Mouse (Mus musculus) embryo, embryonic 10 days (tissue): ENCODE results near the gene Myog.
A peak's percentile ranks its signal among the peaks of the same experiment; 100 is the strongest.

Source experiments
- DNase-seq: peaks from one replicate; pipeline ENCODE4 v3.0.0-alpha.2; 2015; ENCODE audit warnings: low spot score

The Myog gene

DNA sequence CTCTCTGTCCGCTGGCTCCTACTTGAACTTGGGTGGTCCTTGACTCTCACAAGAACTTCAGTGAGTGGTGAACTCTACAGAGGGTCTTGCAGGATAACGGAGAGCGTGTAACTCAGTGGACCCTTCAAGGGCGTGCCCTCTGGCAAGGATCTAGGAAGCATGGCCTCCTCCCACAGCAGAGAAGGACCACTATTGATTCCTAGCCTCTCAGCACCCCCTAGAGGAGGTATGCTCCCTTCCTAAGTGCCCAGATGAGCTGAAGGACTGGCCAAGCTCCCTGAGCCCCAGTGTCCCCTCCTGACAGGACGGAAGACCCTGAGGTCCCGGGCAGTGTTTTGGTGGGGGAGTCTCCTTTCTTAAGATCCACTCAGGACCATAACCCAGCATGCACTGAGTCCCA lies 32.8 kb downstream of the Myog start:
- peak; percentile 27 for DNase-seq

DNA sequence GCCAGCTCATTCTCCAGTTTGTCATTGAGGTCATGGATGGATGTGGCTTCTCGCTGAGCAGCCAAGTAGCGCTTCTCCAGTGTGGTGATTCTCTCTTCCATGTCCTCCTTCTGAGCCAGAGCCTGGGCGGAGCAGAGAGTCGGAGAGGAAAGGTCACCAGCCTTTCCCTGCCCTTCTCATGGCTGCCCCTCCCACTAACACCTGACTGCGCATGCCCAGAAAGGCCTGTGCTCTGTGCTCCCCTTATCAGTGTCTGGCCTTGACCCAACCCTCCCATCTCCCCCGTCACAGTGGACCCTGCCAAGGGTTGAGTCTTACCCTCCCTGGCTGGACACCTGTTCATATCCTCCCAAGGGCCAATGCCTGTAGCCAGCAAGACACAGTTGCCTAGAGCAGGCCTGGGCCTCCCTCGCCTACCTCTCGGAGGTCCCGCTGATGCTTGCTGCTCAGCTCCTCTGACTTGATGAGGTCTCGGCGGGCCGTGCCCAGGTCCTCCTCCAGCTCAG lies 37.1 kb downstream of the Myog start:
- no peak for DNase-seq

DNA sequence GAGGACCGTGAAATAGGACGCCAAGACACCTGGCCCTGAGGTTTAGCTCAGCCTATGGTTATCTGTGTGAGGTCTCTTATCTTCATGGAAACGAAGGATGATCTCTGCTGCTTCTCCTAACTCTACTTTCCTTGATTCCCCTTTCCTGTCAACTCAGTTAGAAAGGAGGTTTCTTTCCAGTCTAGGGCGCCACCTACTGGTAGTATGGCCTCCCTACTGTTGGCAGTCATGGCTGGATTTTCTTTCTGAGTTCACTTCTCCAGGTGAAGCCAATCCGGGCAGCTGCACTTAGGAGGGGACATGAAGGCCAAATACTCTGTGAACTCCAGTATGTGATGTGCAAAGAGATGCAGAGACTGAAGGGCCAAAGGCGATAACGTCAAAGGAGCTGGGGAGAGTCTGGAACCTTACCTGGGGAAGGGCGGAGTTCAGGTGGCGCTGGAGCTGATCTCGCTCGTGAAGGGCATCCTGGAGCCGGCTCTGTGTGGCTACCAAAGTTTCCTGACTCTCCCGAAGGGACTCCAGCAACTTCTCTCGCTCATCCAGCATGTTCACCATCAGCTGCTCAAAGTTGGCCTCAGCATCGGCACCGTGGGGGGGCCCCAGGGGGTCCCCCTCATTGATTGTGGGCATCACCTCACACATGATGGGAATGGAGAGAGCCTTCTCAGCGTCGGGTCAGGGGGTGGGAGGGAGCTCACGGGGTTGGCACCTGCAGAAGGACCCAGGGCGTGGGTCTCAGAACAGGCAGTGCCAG lies 42.3 kb downstream of the Myog start:
- peak; percentile 87 for DNase-seq

DNA sequence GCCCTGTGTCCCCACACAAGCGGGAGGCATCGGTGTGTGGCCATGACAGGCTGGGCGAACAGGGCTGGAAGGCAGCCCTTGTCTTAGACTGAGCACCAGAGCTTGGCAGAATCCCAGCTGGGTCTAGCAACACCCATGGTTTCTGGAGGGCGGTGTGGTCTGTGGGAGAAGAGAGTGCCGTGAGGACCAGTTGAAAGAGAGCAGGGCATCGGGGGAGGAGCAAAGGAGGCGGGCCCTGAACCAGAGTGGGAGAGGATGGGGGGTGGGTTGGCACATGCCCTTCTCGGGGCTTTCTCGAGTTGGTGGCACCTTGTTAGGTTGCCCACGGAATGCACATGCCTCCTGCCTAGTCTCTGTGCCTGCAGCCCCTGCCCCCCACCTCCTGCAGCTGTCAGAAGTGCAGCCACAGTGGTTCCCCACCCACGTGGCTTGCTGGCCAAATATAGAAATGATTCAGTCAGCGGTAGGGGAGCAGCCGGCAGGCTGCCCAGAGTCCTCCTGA lies 43.0 kb downstream of the Myog start, which contains the start of gene Ppfia4:
TSS of gene Ppfia4 (minus strand) at position 159 of the 502 bp plus-strand sequence.
- no peak for DNase-seq

DNA sequence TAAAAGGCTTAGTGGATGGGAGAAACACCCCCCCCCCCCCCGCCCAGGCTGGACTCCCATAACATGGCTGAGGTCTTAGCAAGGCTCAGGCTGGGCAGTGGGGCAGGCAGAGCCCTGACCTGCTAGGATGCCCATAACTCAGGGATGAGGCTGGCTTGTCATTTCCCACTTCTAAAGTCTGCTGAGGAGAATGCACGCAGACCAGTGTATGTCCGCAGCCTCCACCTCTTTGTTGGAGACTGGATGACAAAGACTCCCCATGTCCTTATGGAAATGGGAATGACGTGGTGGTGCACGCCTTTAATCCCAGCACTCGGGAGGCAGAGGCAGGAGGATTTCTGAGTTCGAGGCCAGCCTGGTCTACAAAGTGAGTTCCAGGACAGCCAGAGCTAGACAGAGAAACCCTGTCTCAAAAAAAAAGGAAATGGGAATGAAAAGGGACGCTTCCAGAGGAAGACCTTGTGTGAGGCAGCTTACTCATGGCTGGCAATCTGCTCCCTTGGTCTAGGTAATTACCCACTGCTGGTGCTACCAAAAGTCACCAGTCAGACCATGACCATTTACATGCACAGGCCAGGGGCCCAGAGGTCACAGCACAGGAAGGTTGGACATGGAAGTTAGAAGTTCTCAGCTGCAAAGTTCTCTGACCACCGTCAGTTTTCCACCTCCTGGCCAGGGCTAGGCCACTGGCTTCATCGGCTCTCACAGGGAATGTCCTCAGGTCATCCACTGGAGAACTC lies 43.8 kb downstream of the Myog start:
- DNase-seq: no peak

DNA sequence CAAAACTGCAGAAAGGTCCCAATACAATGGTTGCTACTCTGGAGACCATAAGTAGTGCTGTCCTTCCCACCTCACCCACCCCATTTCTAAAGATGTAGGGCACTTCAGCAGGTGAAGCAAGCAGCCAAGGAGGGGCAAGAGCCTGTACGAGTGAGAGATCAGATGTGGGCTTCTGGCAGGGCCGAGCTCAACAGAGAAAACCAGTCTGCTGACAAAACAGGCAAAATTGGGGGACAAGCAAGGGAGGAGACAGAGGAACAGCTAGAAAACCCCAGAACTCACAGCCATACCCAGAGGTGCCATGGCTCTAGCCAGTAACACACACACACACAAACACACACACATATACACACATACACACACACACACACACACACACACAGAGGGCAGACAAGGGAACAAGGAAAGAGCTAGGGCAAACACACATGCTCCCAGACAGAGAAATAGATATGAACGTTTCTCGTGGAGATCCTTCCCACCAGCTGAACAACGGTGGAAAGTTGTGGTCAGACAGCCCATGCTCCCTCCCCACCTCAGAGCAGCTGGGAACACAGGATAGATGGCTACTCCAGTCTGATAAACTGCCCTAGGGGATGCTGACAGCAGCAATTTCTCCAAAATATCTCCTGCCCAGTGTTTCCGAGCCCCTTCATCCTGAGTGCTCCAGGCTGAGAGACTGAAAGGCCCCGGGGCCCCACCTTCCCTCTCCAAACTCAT lies 44.5 kb downstream of the Myog start:
- DNase-seq: no peak

DNA sequence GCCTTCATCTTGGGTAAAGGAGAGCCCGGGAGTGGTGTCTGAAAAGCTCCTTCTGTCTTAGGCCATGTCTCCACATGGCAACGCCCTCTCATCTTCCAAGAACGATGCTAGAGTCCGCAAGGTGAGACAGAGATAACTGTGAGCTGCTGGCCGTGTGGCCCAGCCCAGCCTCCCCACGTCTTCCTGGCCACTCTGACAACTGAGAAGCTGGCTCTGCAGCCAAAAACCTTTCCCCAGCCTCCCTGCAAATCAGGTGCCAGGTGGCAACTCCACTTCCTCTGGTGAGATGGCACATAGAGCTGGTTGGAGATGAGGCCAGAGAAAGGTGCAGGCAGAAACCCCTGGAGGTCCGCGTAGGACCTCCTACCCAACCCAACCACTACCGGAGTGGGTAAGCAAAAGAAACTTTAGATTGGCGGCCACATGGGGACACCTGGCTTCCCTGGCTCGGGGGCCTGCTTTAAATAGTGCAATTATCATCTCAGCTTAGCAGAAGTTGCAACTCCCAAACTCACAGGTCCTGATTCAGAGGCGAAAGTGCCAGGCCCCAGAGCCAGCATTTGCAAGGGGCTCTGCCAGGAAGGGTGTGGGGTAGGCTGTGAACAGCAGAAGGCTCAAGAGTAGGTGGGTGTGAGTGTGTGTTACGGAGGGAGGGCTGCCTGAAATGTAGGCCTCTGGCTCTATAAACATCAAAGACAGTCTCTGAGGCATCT lies 45.6 kb downstream of the Myog start:
- no peak for DNase-seq

DNA sequence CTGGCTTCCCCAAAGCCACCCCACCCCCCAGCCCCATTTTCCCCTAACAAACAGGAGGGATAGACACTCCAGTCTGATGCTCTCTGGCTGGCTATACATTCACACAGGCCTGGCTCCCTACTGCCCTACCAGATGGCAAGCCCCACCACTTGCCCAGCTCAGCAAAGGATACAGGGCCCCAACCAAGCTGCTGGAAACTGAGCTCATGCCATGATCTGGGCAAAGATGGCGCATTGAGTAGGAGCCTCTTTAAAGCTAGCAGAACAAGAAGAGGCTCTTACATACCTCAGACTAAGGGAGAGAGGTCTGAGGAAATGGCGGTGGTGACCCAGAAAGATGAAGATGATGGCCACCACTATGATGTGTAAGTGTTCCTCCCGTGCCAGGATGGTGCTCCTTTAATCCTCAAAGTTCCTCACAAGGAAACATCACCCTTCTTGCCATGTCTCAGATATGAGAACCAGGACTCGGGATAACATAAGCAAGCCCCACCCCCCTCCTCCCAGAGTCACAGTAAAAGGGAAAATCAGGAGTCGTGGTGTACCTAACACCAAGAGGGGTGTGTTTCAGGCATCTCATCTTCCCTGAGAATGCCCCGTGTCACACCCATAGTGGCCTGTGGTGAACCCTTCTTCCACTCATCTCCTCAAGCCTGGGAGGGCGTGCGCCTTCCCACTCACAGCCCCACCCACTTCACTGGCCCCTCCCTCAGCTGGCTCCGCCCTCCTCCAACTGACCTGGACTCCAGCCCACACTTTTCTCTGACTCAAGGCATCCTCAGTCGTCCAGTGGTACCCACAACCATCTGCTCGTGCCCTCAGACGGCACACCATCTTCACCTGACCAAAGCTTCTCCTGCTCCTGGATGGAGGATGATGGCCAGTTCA lies 46.4 kb downstream of the Myog start:
- no peak for DNase-seq

DNA sequence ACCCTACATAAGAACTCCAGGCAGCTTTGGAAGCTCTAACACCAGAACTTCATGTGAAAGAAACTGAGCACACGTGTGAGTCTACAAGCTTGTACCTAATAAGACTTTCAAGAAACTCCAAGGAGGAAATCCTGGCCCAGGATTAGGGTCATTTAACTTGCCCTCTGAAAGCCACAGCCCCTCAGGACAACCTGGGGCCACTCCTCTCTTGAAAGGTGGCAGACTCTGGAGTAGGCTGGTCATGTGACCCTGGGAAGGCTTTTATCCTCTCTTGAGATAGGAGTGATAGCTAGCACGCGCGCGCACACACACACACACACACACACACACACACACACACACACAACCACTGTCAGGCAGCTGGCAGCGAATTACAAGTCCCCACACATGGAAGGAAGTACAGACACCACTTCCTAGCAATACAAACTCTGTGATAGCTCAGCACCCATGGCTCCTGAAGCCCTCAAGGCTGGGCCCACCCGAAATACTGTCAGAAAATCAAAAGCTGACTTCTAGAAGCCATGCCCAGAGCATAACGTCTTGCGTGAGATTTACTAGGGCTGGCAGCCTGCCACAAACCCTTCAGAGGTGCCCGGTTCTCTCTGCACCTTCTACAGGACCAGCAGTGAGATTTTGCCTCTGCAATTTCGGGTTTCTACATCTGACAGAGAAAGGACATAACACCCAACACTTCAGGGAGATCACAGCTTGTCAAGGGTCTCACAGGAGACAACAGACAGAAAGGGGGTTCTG lies 47.3 kb downstream of the Myog start:
- no peak for DNase-seq

DNA sequence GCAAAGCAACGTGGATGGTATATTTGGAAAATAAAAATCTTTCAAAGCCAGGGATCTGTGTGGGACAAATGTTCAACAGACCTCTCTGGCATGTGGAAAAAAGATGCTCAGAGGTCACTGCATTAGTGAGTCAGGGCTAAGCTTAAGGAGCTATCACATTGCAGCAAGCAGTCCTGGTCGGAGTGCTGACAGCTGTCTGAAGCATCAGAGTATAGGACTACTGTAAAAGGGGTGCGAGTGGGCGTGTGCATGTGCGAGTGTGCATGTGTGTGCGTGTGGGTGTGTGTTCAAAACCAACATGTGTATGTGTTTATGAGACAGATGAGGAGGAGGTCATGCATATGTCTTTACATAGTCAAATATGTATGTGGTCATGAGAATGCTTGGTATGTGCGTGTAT lies 49.4 kb downstream of the Myog start:
- DNase-seq: no peak

DNA sequence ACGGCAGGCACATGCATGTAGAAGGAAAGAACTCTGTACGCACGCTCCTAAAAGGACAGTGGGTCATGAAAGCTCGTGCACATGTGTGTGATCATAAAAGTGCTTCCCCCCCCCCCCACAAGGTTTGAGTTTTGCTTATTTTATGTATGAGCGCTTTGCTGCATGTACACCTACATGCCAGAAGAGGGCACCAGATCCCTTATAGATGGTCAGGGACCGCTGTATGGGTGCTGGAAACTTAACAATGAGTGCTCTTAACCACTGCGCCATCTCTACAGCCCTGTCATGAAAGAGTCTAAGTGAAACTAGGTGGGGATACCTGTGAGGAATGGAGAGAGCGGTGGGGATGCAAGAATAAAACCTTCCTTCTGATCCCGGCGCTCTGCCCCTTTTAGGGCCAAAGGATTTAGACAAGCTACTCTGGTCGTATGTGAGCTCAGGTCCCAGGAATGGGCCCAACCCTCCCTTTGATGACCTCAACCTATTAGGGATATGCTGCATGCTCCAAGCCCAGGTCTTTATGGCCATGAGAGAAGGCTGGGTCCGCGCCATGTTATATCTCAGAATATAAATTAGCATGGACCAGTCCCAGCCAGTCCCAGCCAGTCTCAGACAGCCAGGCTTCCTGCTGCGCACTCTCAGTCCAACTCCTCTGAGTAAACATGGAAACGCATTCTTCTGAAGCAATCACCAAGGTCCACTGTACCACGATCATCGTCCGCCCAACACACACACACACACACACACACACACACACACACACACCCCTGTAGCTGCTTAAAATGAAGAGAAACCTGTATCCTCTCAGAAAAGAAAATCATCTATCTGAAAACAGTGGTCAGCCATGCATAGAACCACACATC lies 50.2 kb downstream of the Myog start:
- DNase-seq: no peak

DNA sequence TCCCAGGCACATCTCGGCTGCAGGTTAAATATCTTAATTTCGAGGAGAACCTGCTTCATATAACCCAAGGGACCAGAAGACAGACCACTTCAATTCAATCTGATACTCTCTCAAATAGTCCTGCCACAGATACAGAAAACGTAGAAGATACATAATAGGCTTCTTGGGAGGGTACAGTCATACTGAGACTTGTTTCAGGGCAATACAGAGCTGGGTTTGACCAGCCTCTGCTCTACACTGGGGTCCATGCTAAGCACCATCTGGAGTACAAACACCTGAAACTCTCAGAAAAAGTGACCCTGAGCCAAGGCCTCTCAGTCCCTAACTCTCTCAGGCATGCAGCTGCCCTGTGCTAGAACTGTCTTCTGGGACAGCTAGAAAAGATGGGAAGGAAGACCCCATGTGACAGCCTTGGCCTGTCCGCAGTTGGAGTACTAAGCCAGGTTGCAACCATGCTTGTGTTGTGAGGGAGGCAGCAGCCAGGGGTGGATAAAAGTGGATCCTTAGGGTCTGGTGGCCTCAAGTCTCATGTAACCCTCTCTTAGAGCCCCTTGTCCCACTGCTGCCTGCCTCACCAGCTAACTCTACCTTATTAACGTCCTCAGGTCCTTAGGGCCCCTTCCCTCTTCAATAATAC lies 52.0 kb downstream of the Myog start:
- no peak for DNase-seq
